Mouse (Mus musculus) lung, postnatal 0 days (tissue): Measurements from ENCODE around the gene Ranbp1. TPM values are rescaled to one million over a fixed set of nuclear protein-coding genes. Genes with fewer than 3 reads are reported as not detected.
A peak's percentile ranks its signal among the peaks of the same experiment; 100 is the strongest.

ENCODE experiments used
- ATAC-seq: fragments of 200-750 bp; cut with Nextera tagmentation; 2 replicates; pipeline ENCODE4 v1.8.0; 2017; ENCODE audit warnings: moderate library complexity
- DNase-seq: peaks from one replicate; pipeline ENCODE4 v3.0.0-alpha.2; 2016; ENCODE audit warnings: low spot score
- H3K27ac ChIP-seq: fragments of 300-500 bp; sonication (generic); 2 replicates; pipeline ENCODE4 v1.5.1; 2014; ENCODE audit warnings: antibody characterized with exemption, mild to moderate bottlenecking, low read length, mixed read lengths
- H3K27me3 ChIP-seq: fragments of 300-500 bp; sonication (generic); replicated peaks from 2 replicates; pipeline ENCODE4 v1.6.1; 2014; ENCODE audit warnings: low read length, mixed read lengths; ENCODE audit not compliant: insufficient read depth
- H3K36me3 ChIP-seq: fragments of 300-500 bp; sonication (generic); 2 replicates; pipeline ENCODE4 v1.6.1; 2014; ENCODE audit warnings: low read length, mixed read lengths; ENCODE audit not compliant: insufficient read depth
- H3K4me1 ChIP-seq: fragments of 300-500 bp; sonication (generic); 2 replicates; pipeline ENCODE4 v1.6.1; 2014; ENCODE audit warnings: antibody characterized with exemption, low read depth, low read length, mixed read lengths; ENCODE audit not compliant: insufficient read depth
- H3K4me2 ChIP-seq: fragments of 300-500 bp; sonication (generic); replicated peaks from 2 replicates; pipeline ENCODE4 v1.6.1; 2014; ENCODE audit warnings: low read depth, mild to moderate bottlenecking, low read length, moderate library complexity, mixed read lengths
- H3K4me3 ChIP-seq: fragments of 300-500 bp; sonication (generic); 2 replicates; pipeline ENCODE4 v1.5.1; 2014; ENCODE audit warnings: low read depth, low read length
- H3K9ac ChIP-seq: fragments of 300-500 bp; sonication (generic); replicated peaks from 2 replicates; pipeline ENCODE4 v1.6.1; 2014; ENCODE audit warnings: low read depth, mild to moderate bottlenecking
- H3K9me3 ChIP-seq: fragments of 300-500 bp; sonication (generic); 2 replicates; pipeline ENCODE4 v1.6.1; 2016; ENCODE audit warnings: low read length, mixed read lengths
- CTCF ChIP-seq: IDR thresholded peaks from 2 replicates; pipeline ENCODE4 v1.5.1; 2016; ENCODE audit warnings: antibody characterized with exemption, mild to moderate bottlenecking
- EP300 ChIP-seq: IDR thresholded peaks from 2 replicates; pipeline ENCODE4 v1.6.1; 2016; ENCODE audit warnings: antibody characterized with exemption, mild to moderate bottlenecking, control low read depth
- WGBS: fragments of 180-500 bp; shearing (Covaris S2); extraction: QIAGEN DNeasy Blood & Tissue Kit; methylation state at CpG from one replicate; pipeline ENCODE4 v1.1.7; 2014; 5-methylcytosine and 5-hydroxymethylcytosine counted together
- polyA plus RNA-seq: library from polyadenylated mRNA; unstranded; fragments of >200 nt; fragmentation: Nextera tagmentation; extraction: Ambion mirVana; gene quantifications from 2 replicates; pipeline ENCODE4 v1.2.1, GENCODE M21; 2015

The Ranbp1 gene
- polyA plus RNA-seq, 1 experiment from 2014 or later = 155 TPM

DNA sequence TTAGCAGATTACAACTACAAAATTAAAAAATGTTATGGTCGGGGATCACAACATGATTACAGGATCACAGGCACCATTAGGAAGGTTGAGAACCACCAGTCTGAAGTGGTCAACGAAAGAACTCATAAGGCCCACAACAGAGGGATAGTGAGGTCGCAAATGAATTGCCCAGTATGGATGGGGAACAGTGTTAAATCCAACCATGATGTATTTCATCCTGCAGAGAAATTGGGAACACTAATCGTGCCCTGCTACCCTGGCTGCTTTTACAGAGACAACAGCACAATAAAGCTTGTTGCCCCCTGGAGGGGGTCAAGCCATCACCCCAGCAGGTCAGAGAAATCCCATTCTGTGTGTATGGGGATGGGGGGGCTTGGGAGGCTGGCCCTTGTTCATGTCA lies 1.7 kb upstream of the Ranbp1 start:
- no peaks in the 10 kb centered on the region for H3K27me3 ChIP-seq
- no peak for ATAC-seq
- H3K4me3 ChIP-seq = no peak overlapping the region
- H3K36me3 ChIP-seq = peaks cover 20% of the 10 kb centered on the region; the same call in 1 of the 2 replicates
- no peaks in the 10 kb centered on the region for H3K9me3 ChIP-seq
- WGBS = 49% methylated on average over 4 of the region's 4 CpGs
- H3K27ac ChIP-seq = no peak overlapping the region
- TF ChIP-seq EP300 (no peak), CTCF (no peak)
- H3K9ac ChIP-seq = peak overlapping the region; percentile 74; the same call in 1 of the 2 replicates
- H3K4me2 ChIP-seq = peak overlapping the region; percentile 96; the same call in 1 of the 2 replicates
- H3K4me1 ChIP-seq = peaks cover 14% of the 10 kb centered on the region
- no peak for DNase-seq

DNA sequence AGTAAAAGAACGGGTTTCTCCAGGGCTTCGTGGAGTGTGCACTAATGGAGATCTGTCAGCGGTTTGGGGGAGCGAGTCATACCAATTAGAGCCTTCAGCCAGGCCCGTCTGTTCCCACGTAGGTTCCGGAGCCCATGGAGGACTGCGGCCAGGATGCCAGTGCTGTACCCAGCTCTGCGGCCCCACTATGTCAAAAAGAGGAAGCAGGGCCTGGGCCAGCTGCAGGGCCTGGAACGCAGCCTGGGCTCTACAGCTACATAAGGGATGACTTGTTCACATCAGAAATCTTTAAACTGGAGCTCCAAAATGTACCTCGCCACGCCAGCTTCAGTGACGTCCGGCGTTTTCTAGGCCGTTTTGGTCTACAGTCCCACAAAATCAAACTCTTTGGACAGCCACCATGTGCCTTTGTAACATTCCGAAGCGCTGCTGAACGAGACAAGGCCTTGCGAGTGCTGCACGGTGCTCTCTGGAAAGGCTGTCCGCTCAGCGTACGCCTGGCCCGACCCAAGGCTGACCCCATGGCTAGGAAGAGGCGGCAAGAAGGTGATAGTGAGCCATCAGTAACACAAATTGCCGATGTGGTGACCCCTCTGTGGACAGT lies 934 bp upstream of the Ranbp1 start:
- peak; percentile 4 for ATAC-seq
- peaks cover 14% of the 10 kb centered on the region for H3K4me1 ChIP-seq
- peaks cover 27% of the 10 kb centered on the region for H3K36me3 ChIP-seq
- peak overlapping the region; percentile 92 for H3K4me3 ChIP-seq
- peak overlapping the region; percentile 96 for H3K4me2 ChIP-seq
- TF ChIP-seq CTCF (no peak), EP300 (no peak)
- peak overlapping the region; percentile 74 for H3K9ac ChIP-seq
- no peaks in the 10 kb centered on the region for H3K27me3 ChIP-seq
- peak; percentile 57 for DNase-seq
- WGBS = under 1% methylated on average over 27 of the region's 27 CpGs
- H3K27ac ChIP-seq = peak overlapping the region; percentile 88
- no peaks in the 10 kb centered on the region for H3K9me3 ChIP-seq

DNA sequence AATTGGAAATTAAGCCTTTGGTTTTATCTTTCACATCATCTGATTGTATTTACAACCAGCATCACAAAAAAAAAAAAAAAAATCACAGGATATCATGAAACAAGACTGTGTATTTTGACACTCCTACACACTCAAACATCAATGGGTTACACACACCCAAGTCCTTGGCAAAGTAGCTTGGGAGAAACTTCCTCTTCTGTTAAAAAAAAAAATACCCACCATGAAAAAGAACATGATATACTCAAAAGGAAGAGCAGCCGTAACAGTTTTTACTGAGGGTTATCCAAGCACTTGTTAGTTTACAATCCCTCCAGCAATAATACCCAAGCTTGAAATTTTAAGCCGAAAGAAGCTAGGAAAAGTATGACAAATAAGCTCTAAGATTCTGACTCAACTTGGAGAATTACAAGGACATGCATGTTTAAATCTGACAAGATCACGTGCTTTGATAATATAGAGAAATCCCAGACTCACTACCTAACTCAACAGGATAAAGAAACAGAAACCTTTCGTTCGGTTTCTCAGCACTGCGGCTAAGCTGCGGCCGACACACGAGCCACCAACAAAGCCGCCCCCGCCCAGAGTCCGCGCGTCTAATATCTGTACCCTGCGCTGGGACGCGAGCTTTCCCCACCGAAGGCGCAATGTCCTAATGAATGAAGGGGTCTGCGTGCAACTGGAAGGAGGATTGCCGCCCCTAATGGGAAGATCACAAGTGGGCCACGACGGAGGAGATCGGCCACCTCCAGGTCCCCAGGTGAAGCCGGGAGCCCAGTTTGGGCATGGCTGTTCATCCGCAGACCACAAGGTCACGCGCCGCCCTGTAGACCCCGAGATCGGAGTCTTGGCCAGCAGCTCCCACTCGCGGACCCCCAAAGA lies 772 bp downstream of the Ranbp1 start:
- ATAC-seq (no peak), DNase-seq (peak; percentile 23)
- H3K4me2 ChIP-seq = peak overlapping the region; percentile 96
- H3K9ac ChIP-seq = peak overlapping the region; percentile 80
- TF ChIP-seq EP300 (no peak), CTCF (no peak)
- peaks cover 14% of the 10 kb centered on the region for H3K4me1 ChIP-seq
- H3K9me3 ChIP-seq = no peaks in the 10 kb centered on the region
- peaks cover 23% of the 10 kb centered on the region for H3K36me3 ChIP-seq
- WGBS = under 1% methylated on average over 33 of the region's 33 CpGs
- H3K27me3 ChIP-seq = no peaks in the 10 kb centered on the region
- H3K27ac ChIP-seq = peak overlapping the region; percentile 72
- H3K4me3 ChIP-seq = peak overlapping the region; percentile 92

DNA sequence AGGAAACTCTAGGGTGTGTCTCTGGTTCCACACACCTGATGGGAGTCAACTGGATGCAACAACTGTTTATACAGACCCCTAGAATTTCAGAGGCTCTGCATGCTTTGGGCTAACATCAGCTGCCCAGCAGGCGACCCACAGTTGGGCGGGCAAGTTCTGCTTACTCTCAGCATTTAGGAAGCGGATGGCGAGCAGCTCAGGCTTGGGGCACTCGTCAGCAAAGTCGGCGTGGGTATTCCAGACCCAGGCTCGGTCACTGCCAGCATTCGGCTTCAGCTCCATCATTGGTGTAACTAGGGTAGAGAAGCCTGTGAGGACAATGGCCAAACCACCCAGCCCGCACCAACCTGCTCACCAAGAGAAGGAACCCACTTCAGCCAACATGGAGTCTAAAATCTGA lies 7.0 kb downstream of the Ranbp1 start:
- H3K4me1 ChIP-seq = no peaks in the 10 kb centered on the region
- no peaks in the 10 kb centered on the region for H3K27me3 ChIP-seq
- TF ChIP-seq EP300 (no peak), CTCF (no peak)
- H3K36me3 ChIP-seq = peaks cover 36% of the 10 kb centered on the region
- H3K27ac ChIP-seq = no peak overlapping the region
- no peak for DNase-seq
- H3K4me2 ChIP-seq = no peak overlapping the region
- no peaks in the 10 kb centered on the region for H3K9me3 ChIP-seq
- ATAC-seq = no peak
- H3K9ac ChIP-seq = no peak overlapping the region
- no peak overlapping the region for H3K4me3 ChIP-seq
- WGBS = 90% methylated on average over 10 of the region's 10 CpGs

DNA sequence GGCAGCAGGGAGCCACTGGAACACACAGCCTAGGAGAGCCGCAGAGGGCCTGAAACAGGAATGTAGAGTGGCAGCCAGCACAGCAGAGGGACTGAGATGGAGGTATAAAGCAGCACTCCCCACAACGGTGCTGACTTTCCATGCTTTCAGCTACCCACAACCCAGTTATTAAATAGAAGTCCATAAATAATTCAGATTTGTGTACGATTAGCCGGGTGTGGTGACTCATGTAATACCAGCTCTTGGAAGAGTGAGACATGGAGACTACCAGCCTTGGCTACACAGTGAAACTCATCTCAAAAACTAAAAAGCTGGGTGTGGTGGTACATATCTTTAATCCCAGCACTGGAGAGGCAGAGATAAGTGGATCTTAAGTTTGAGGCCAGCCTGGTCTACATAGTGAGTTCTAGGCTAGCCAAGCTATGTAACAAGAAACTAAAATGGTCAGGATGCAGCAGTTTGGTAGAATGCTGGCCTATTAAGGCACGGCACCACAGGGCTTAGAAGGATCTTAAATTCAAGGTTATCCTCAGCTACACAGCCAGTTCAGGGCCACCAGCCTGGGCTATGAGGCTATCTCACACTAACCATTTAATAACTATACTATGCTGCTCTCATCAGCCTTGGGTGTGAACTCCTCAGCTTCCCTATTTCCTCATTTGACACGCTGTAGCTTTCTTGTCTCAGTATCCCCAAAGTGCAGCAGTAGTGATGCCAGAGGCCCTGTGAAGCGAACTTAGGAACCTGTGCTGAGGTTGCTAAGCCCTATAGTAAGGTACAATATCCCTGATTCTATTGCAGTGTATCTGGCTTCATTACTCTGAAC lies 11.6 kb downstream of the Ranbp1 start:
- Histone ChIP-seq H3K36me3 (peaks cover 11% of the 10 kb centered on the region; the same call in 1 of the 2 replicates), H3K9me3 (no peaks in the 10 kb centered on the region), H3K4me3 (no peak overlapping the region), H3K9ac (no peak overlapping the region), H3K4me1 (peaks cover 12% of the 10 kb centered on the region; the same call in 1 of the 2 replicates), H3K27me3 (no peaks in the 10 kb centered on the region), H3K27ac (no peak overlapping the region), H3K4me2 (no peak overlapping the region)
- ATAC-seq (no peak), DNase-seq (no peak)
- 66% methylated on average over 7 of the region's 7 CpGs for WGBS
- TF ChIP-seq EP300 = no peak
